Mouse (Mus musculus) brain, embryonic 14.5 days (tissue): ENCODE measurements around the gene Cacna2d3.

ENCODE experiments used
- CTCF ChIP-seq: fragments of 200-500 bp; IDR thresholded peaks from 2 replicates; pipeline ENCODE4 v1.5.1; 2012; ENCODE audit warnings: inconsistent platforms, mild to moderate bottlenecking, moderate library complexity, borderline replicate concordance; ENCODE audit not compliant: insufficient read depth, insufficient read length; ENCODE audit errors: extremely low read depth
- POLR2A ChIP-seq: fragments of 200-500 bp; IDR thresholded peaks from 2 replicates; pipeline ENCODE4 v1.6.1; 2012; ENCODE audit warnings: mild to moderate bottlenecking, inconsistent platforms, borderline replicate concordance; ENCODE audit not compliant: poor library complexity, insufficient read depth, insufficient read length, severe bottlenecking; ENCODE audit errors: extremely low read depth

GRCm38 (mm10) chr14:29157096-29157495 is 564.6 kb downstream of the Cacna2d3 start:
- TF ChIP-seq CTCF = no peak
- TF ChIP-seq POLR2A = no peak
